Mouse (Mus musculus): Measurements from ENCODE around the gene Entr1. TPM values are rescaled to one million over a fixed set of nuclear protein-coding genes. Genes with fewer than 3 reads are reported as not detected.

Gene Entr1
- 121 and 129 TPM in 2 replicates for polyA plus RNA-seq (2012; rRNA removed)

DNA sequence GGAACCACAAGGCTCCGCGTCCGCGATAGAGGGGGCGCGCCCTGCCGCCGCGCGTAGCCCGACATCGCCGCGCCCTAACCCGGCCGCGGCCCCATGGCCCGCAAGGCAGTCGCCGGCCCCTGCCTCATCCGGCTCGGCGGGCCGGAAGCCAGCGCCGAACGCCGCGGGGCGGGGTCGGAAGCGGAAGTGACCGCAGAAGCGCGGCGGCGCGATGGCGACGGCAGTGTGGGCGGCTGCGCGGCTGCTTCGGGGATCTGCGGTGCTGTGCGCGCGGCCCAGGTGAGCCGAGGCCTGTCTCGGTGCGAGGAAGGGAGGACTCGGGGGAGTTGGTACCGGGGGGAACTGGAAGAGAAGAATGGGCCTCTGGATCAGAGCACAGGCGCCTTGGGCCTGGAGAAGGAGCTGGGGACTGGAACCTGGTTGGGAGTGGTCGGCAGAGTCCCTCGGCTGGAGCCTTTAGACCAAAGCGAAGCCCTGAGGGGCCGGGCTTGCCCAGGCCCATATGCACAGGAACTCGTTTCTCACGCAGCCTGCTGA, at the start of gene Entr1, which contains the start of gene Pmpca:
Gene Entr1, minus strand, starts transcription at position 163 of the 537 bp plus-strand sequence.
Gene Pmpca, plus strand, starts transcription at position 186 of the 537 bp plus-strand sequence.
- DNase-seq (ENCODE audit: low read depth), result no peak

DNA sequence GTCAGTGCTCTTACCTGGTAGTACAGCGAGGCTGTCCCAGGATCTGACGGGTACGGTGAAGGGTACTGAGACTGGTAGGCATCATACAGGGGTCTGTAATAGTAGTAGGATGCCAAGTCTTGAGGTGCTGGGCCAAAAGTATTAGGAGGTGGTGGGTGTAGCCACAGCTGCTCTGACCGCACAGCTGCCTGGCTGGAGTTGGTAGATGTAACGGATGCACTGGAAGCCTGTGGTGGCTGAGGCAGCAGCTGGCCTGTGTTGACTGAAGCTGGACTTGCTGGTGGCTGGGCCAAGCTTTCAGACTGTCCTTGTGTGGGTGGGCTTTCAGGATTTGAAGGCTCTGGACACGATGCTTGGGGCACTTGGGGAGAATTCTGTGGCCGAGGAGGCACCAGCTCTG, 49.3 kb upstream of the Entr1 start:
- DNase-seq (ENCODE audit: low read depth), result no peak

GRCm38 (mm10) chr2:26437221-26437620, 48.1 kb upstream of the Entr1 start:
- no peak for DNase-seq (ENCODE audit: low read depth)

DNA sequence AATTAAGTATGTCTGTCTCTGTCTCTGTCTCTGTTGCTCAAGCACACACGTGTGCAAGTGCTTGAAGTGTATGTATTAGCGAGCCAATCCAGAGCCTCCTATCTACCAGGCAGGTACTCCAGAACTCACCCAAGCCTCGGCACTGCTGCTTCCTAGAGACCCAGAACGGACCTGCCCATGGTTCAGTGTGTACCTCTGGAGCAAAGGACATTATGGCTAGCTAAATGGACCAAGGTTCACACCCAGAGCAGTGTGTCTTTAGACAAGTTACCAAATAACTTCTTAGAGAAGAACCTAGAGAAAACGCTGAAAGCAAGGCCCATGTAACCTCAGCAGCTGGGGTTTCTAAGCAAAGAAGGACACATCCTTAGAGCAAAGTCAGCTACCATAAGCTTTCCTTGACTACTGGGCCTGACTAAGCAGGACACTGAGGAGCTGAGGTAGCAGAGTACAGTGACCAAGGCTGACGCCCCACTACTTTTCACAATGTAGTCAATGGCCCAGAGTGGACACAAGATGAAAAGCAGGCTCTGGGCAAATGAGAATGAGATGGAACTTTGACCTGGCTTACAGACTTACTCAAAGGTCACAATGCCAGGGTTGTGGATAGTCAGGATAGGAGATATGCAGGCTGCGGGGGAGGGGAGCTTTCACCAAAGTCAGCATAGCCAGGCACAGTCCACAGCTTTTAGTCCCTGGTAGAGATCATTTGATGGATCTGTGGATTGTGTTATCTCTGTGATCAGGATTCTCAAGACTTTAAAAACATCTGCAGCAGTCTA, 45.9 kb upstream of the Entr1 start:
- no peak for DNase-seq (ENCODE audit: low read depth)

DNA sequence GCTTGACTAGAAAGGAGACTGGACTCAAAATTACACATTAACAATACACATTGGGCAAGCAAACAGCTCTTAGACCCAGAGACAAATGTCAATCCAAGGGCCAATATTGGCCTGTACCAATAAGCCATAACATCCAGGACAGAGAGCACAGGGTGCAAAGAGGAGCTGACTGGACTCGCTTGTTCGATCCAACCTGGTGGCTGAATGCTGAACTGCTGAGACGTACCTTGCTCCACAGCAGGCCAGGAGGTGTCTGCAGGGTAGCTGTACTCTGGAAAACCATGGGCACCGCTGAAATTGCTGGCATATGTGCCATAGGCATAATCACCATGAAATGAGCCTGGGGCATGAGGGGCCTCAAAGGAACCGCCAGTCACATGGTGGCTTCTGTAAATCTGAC, 40.7 kb upstream of the Entr1 start:
- no peak for DNase-seq (ENCODE audit: low read depth)

DNA sequence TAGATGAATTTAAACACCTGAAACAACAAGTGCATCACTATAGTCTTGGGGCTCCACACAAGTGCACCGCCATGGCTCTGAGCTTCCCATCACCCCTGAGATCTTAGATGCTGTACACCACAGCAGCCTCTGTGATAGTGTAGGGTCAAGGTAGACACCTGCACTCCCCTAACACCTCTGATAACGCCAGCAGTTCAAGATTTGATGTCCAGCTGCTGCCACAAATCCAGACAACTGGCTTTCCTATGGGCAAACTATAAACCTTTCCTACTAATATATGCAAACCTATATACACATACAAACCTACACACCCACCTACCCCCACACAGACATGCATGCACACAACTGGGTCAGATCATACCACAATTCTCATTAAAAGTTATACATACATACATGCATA, 35.4 kb upstream of the Entr1 start:
- no peak for DNase-seq (ENCODE audit: low read depth)

DNA sequence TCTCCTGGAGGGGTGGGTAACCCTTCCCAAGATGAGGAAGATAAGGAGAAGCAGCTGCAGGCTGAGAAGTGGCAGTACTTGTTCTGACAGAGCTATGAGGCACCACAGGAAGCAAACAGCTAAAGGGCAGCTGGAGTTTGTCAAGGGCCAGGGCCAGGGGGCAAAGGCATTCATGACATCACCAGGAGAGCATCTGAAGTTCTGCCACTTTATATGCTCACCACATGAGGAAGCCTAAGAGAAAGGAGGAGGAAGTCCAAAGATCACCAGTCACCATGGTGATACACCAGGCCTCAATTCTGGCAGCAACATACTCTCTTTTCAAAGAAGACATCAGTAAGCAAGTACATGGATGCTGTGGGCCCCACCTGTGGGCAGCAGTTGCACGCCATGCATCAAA, 34.0 kb upstream of the Entr1 start:
- no peak for DNase-seq (ENCODE audit: low read depth)

DNA sequence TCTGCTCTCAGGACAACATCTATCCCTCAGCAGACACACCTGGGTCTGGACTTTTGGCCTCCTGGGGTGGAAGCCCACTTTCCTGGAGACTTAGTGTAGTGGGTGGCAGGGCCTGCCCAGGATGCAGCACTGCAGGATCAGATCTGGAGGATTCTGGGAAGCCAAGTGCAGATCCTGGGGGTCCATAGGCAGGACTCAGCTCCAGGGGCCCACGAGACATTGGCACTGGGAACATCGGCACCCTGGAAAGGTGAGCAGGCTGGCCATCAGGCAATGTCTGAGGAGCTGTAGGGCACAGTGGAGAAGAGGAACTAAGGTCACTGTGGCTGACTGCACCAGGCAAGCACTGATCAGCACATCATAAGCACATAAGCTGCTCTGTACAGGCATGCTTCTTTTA, 32.9 kb upstream of the Entr1 start:
- DNase-seq (ENCODE audit: low read depth), result no peak

- DNase-seq (ENCODE audit: low read depth), result no peak
Measured at GRCm38 (mm10) chr2:26418120-26418519, 29.0 kb upstream of the Entr1 start.

- DNase-seq (ENCODE audit: low read depth), result no peak
Measured at GRCm38 (mm10) chr2:26417066-26417465, 27.9 kb upstream of the Entr1 start.

GRCm38 (mm10) chr2:26410931-26411411, 21.9 kb upstream of the Entr1 start:
- no peak for DNase-seq (ENCODE audit: low read depth)

GRCm38 (mm10) chr2:26410091-26410490, 21.0 kb upstream of the Entr1 start:
- DNase-seq (ENCODE audit: low read depth), result no peak

DNA sequence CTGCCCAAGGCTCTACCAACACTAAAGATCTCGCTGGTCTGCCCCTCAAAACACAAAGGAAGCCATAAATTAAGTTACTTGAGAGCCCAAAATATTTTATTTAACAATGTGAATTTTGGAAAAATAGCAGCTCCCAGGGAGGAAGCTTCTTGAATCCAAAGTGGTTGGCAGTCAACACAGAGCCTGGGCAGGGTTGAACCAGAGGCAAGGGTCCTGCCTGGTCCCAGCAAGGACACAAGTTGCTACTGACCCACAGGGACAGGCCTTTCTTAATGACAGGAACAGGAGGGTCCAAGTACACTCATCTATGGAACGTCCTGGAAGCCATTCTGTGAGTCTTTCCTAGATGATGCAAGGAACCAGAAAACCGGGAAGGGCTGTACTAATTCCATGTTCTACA, 20.2 kb upstream of the Entr1 start:
- DNase-seq (ENCODE audit: low read depth), result no peak

DNA sequence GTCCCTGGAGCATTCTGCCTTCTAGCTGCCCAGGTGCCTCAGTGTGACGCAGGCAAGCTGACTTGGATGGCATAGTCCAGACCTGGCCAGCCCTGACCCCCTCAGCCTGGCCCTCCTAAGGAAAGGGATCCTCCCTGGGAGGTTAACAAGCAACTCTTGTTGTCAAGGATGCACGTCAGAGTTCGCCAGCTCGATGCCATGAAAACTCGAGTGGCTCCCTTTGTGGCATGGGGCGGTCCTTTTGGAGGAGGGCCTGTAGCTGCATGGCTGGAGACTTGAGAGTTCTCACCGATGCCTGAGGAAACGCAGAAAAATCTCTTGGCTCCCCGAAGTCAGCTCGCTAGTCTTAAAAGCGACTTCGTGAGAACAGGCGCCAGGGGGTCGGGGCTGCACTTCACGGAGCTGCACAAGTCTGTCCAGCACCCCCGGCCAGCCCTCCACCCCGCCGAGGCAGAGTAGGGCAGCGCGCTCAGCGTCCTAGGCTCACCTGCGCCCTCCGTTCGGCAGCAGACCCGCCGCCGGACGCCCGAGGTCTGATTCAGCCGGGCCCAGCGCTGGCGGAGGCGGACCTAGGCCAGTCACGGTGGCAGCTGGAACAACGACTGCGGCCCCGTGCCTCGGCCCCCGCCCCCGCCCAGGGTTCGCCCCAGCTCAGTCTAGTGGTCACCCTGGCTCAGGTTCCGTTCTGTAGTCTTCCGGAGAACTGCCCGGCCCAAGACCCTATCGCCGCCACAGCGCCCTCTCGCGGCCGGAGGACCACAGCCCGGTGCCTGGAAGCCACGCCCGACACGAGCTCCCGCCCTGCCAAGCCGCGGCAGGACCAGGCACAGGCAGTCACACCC, 19.6 kb upstream of the Entr1 start, which contains the start of gene Inpp5e:
Gene Inpp5e, minus strand, starts transcription at position 689 of the 842 bp plus-strand sequence.
- no peak for DNase-seq (ENCODE audit: low read depth)

- DNase-seq (ENCODE audit: low read depth), result no peak
Measured at GRCm38 (mm10) chr2:26403306-26403705, 14.2 kb upstream of the Entr1 start.

DNA sequence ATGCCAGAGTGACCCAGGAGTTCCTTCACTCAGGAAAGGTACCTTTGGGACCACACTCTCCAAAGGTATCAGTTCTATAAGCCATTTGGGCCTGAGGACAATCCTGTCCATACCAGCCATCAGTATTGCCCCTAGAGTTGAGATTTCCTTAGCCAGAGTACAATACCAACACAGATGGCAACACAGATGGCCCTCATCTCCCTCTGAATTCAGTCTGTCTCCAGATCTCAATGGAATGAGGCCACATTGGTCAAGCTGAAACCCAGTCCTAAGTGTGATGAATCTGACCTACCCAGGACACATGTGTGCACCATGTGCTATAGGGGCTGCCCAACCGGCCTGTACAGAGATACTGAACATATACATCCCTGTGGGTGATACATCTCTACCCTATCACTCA, 13.1 kb upstream of the Entr1 start:
- no peak for DNase-seq (ENCODE audit: low read depth)

DNA sequence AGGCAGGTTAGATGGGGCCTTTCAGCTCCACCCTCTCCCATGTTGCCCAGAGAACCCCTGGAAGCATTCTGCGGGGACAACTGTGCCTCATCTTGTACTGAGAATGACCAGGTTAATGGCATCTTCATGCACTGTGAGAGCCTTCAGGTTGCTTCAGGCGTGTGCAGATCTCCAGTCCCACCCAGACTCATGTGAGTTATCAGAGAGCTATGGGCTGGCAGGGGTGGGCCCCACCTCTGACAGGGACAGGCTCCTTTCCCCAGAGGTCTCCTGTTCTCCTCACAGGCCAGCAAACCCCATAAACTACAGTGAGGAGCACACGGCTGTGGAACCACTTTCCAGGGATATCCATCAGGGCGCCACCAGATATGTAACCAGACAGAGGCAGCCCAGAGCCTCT, 11.9 kb upstream of the Entr1 start:
- no peak for DNase-seq (ENCODE audit: low read depth)

DNA sequence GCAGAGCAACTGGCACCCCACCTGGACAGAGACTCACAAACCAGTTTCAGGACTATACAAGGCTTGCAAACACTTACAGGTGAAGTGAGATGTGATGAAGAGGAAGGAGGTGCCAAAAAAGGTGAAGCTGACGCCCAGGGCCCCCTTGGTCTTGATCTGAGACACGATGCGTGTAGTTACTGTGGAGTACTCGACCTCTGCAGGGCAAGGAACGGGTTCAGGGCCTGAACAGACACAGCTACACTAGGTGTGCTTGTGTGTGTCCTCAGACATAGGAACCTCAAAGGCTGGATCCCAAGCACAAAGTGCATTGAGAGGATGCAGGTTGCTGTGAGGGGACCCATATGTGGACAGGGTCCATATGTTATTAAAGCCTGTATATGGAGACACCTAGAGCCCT, 11.2 kb upstream of the Entr1 start:
- no peak for DNase-seq (ENCODE audit: low read depth)

DNA sequence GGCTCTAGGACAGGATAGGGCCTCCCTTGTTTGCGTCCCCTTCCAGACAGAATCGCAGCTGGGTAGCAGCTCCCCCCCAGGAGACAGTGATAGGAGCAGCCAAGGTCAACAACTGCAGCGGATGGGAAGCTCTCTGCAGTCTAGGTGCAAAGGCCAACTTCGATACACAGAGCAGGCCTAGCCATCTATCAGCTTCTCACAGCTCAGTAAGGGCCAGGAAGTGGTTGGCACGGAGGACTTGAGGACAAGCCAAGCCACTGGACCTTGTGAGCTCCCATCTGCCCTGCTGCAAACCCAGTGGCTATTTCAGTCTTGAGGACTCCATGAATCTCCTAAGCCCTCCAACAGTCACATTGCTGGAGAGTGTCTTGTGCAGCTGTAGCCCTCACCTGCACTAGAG, 10.5 kb upstream of the Entr1 start:
- DNase-seq (ENCODE audit: low read depth), result no peak

GRCm38 (mm10) chr2:26398978-26399377, 9.9 kb upstream of the Entr1 start:
- no peak for DNase-seq (ENCODE audit: low read depth)

DNA sequence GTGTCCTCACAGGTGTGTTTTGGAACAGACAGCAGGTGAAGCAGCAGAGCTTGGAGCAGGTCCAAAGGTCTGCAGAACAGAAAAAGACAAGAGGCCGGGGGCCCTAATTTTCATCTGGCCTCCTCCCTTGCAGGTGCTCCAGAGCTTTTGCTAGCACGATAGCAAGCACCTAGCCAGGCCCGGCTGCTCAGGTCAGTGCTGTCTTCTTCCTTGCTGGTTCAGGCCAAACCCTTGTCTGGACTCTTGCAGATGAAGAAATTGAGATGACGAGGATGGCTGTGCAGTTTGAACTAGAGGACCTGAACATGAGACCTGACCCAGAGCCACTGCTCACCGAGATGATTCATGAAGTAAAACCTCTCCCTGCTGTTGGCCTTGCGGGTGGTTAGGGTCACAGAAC, 2.5 kb upstream of the Entr1 start:
- no peak for DNase-seq (ENCODE audit: low read depth)

DNA sequence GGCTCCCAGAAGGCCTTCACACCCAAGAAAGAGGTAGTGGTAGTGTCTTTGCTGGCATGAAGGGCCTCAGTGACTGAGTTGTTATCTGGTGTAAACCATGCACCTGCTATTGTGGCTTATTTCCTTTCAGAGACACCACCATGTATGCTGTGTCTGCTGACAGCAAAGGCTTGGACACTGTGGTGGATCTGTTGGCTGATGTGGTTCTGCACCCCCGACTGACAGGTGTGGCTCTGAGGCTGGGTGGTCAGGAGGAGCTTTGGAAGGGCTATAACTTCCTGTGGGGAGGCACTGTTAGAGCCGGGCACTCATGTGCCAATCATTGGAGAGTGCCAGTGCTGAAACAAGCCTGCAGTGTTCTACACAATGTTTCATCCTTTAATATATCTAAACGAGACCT, 1.8 kb upstream of the Entr1 start:
- no peak for DNase-seq (ENCODE audit: low read depth)
